Mouse (Mus musculus) midbrain, embryonic 15.5 days (tissue): ENCODE measurements around the gene Stpg2. TPM values are rescaled to one million over a fixed set of nuclear protein-coding genes. Genes with fewer than 3 reads are reported as not detected.
"Not testable (repeated sequence)": the region's sequence is repeated elsewhere in the genome, so short reads cannot be mapped to it uniquely, and the experiment has no call there.

Source experiments
- ATAC-seq: fragments of 200-750 bp; cut with Nextera tagmentation; replicated peaks from 2 replicates; pipeline ENCODE4 v1.8.0; 2017; ENCODE audit warnings: moderate TSS enrichment
- H3K27ac ChIP-seq: fragments of 300-500 bp; sonication (generic); 2 replicates; pipeline ENCODE4 v1.5.1; 2015; ENCODE audit warnings: mild to moderate bottlenecking, inconsistent platforms
- H3K27me3 ChIP-seq: fragments of 300-500 bp; sonication (generic); replicated peaks from 2 replicates; pipeline ENCODE4 v1.6.1; 2015; ENCODE audit warnings: inconsistent platforms
- H3K36me3 ChIP-seq: fragments of 300-500 bp; sonication (generic); replicated peaks from 2 replicates; pipeline ENCODE4 v1.6.1; 2015; ENCODE audit warnings: inconsistent platforms
- H3K4me1 ChIP-seq: fragments of 300-500 bp; sonication (generic); 2 replicates; pipeline ENCODE4 v1.6.1; 2015; ENCODE audit warnings: inconsistent platforms
- H3K4me2 ChIP-seq: fragments of 300-500 bp; sonication (generic); 2 replicates; pipeline ENCODE4 v1.6.1; 2015; ENCODE audit warnings: inconsistent platforms, mild to moderate bottlenecking, moderate library complexity
- H3K4me3 ChIP-seq: fragments of 300-500 bp; sonication (generic); 2 replicates; pipeline ENCODE4 v1.5.1; 2015; ENCODE audit warnings: mild to moderate bottlenecking, inconsistent platforms
- H3K9ac ChIP-seq: fragments of 300-500 bp; sonication (generic); 2 replicates; pipeline ENCODE4 v1.6.1; 2015; ENCODE audit warnings: mild to moderate bottlenecking, inconsistent platforms
- H3K9me3 ChIP-seq: fragments of 300-500 bp; sonication (generic); 2 replicates; pipeline ENCODE4 v1.6.1; 2016; ENCODE audit warnings: inconsistent platforms
- WGBS: fragments of 180-500 bp; shearing (Covaris S2); methylation state at CpG from one replicate; pipeline ENCODE4 v1.1.7; 2015; ENCODE audit warnings: mixed read lengths; 5-methylcytosine and 5-hydroxymethylcytosine counted together
- polyA plus RNA-seq: library from polyadenylated mRNA; unstranded; fragments of >200 nt; fragmentation: Nextera tagmentation; extraction: Ambion mirVana; gene quantifications from 2 replicates; pipeline ENCODE4 v1.2.1, GENCODE M21; 2015

The Stpg2 gene
- polyA plus RNA-seq, 1 experiment from 2014 or later, result 0.10 TPM

GRCm38 (mm10) chr3:139676192-139676591 is 470.7 kb downstream of the Stpg2 start:
- H3K9me3 ChIP-seq, result no peaks in the 10 kb centered on the region
- no peak for ATAC-seq
- H3K9ac ChIP-seq, result no peak overlapping the region
- no peak overlapping the region for H3K4me2 ChIP-seq
- H3K27ac ChIP-seq, result no peak overlapping the region
- H3K27me3 ChIP-seq, result no peaks in the 10 kb centered on the region
- no peaks in the 10 kb centered on the region for H3K4me1 ChIP-seq
- no peak overlapping the region for H3K4me3 ChIP-seq
- WGBS, result 81% methylated on average over 3 of the region's 3 CpGs
- H3K36me3 ChIP-seq, result no peaks in the 10 kb centered on the region

DNA sequence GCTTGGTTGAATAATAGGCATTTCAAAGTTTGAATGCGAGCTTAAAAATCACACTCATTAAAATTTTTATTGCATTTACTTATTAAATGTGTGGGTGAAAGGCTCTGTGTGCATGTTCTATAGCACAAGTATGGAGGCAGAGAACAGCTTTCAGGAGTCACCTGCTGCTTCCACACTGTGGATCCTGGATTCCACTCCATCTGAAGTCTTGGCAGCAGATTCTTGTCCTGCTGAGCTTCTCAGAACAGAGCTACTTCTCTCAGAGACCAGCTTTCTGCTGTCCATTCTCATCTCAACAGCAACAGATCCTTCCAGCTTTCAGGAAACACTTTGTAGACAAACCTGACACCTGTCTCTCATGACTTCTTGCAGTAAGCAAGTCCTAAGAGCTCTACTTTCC is 471.2 kb downstream of the Stpg2 start:
- no peaks in the 10 kb centered on the region for H3K4me1 ChIP-seq
- H3K27ac ChIP-seq, result no peak overlapping the region
- ATAC-seq, result no peak
- no peak overlapping the region for H3K9ac ChIP-seq
- 92% methylated on average over 1 of the region's 1 CpGs for WGBS
- no peaks in the 10 kb centered on the region for H3K9me3 ChIP-seq
- H3K36me3 ChIP-seq, result no peaks in the 10 kb centered on the region
- no peaks in the 10 kb centered on the region for H3K27me3 ChIP-seq
- no peak overlapping the region for H3K4me3 ChIP-seq
- H3K4me2 ChIP-seq, result no peak overlapping the region

GRCm38 (mm10) chr3:139704238-139704637 is 498.7 kb downstream of the Stpg2 start:
- H3K27me3 ChIP-seq, H3K4me1 ChIP-seq, H3K27ac ChIP-seq, ATAC-seq, H3K36me3 ChIP-seq, H3K9me3 ChIP-seq, H3K4me3 ChIP-seq, H3K9ac ChIP-seq, H3K4me2 ChIP-seq: not testable (repeated sequence)
- 98% methylated on average over 3 of the region's 3 CpGs for WGBS

DNA sequence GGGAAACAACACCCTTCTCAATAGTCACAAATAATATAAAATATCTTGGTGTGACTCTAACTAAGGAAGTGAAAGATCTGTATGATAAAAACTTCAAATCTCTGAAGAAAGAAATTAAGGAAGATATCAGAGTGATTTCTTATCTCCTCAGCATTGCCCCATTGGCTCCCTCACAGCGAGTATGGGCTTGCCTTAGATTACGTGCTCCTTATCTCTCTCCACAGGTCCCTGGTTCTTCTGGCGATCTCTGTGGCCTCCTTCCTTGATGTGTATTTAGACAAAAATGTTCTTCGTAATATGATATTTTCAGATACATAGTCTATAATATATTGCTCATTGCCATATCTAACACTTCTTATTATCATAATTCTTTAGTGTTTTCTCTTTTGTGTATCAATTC is 501.9 kb downstream of the Stpg2 start:
- WGBS, result 95% methylated on average over 4 of the region's 4 CpGs
- ATAC-seq, H3K9ac ChIP-seq: not testable (repeated sequence)

DNA sequence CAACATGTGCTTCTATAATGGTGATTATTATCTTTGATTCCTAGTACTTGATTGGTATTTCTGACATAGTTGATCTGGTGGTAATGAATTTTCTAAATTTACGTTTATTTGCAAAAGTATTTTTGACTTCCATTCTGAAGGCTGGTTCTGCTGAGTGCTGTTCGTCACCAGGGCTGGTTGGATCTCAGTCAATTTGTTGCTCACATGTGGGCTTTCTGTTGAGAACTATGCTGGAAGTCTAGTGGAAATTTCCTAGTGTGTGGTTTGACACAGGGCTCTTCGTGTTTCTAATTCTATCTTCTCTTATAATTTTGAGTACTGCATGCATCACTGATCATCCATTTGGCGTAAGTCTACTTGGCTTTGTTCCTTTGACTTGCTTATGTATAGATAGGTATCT is 504.3 kb downstream of the Stpg2 start:
- Histone ChIP-seq H3K4me1 (no peaks in the 10 kb centered on the region), H3K4me3 (no peak overlapping the region), H3K9me3 (no peaks in the 10 kb centered on the region)

More for the DNA sequence above, 501.9 kb downstream of the Stpg2 start:
- not testable (repeated sequence) for H3K36me3 ChIP-seq, H3K4me1 ChIP-seq, H3K27me3 ChIP-seq, H3K4me2 ChIP-seq, H3K9me3 ChIP-seq, H3K4me3 ChIP-seq, H3K27ac ChIP-seq

GRCm38 (mm10) chr3:139728751-139729150 is 523.3 kb downstream of the Stpg2 start:
- no peaks in the 10 kb centered on the region for H3K36me3 ChIP-seq
- H3K9me3 ChIP-seq, result no peaks in the 10 kb centered on the region
- H3K4me1 ChIP-seq, result no peaks in the 10 kb centered on the region
- no peaks in the 10 kb centered on the region for H3K27me3 ChIP-seq
- no peak overlapping the region for H3K27ac ChIP-seq
- WGBS, result 85% methylated on average over 7 of the region's 7 CpGs
- H3K4me3 ChIP-seq, result no peak overlapping the region
- no peak overlapping the region for H3K4me2 ChIP-seq
- H3K9ac ChIP-seq, result no peak overlapping the region
- no peak for ATAC-seq

More for the DNA sequence above, 504.3 kb downstream of the Stpg2 start:
- Histone ChIP-seq H3K9ac (no peak overlapping the region), H3K27me3 (no peaks in the 10 kb centered on the region), H3K27ac (no peak overlapping the region), H3K36me3 (no peaks in the 10 kb centered on the region), H3K4me2 (no peak overlapping the region)
- 88% methylated on average over 4 of the region's 4 CpGs for WGBS
- ATAC-seq, result no peak

GRCm38 (mm10) chr3:139729248-139729647 is 523.8 kb downstream of the Stpg2 start:
- ATAC-seq, result no peak
- Histone ChIP-seq H3K27ac (no peak overlapping the region), H3K4me1 (no peaks in the 10 kb centered on the region), H3K36me3 (no peaks in the 10 kb centered on the region), H3K27me3 (no peaks in the 10 kb centered on the region), H3K9ac (no peak overlapping the region), H3K4me3 (no peak overlapping the region), H3K4me2 (no peak overlapping the region), H3K9me3 (no peaks in the 10 kb centered on the region)
- 84% methylated on average over 5 of the region's 5 CpGs for WGBS

GRCm38 (mm10) chr3:139733156-139733555 is 527.7 kb downstream of the Stpg2 start:
- no peak overlapping the region for H3K4me3 ChIP-seq
- H3K9ac ChIP-seq, result no peak overlapping the region
- no peaks in the 10 kb centered on the region for H3K36me3 ChIP-seq
- H3K27me3 ChIP-seq, result no peaks in the 10 kb centered on the region
- H3K4me2 ChIP-seq, result no peak overlapping the region
- H3K4me1 ChIP-seq, result no peaks in the 10 kb centered on the region
- no peaks in the 10 kb centered on the region for H3K9me3 ChIP-seq
- no peak overlapping the region for H3K27ac ChIP-seq
- 86% methylated on average over 2 of the region's 2 CpGs for WGBS
- no peak for ATAC-seq

DNA sequence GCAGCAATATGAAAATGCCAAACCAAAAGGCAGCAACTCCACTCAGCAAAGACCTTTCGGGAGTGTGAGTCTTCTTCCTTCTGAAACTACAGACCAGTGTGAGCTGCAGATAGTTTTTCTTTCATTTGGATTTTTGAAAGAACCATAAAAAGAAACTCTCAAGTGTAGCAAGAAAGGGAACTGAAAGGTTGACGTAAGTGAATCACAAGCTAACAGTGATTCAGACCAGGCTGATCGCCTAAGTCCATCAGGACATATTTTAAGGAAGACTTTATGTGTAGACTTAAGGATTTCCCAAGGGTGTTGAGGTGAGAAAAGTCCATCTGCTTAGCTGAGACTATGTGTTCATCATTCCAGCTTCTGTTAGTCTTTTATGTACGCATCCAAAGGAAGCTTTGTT is 533.9 kb downstream of the Stpg2 start:
- Histone ChIP-seq H3K9me3 (no peaks in the 10 kb centered on the region), H3K27me3 (no peaks in the 10 kb centered on the region), H3K36me3 (no peaks in the 10 kb centered on the region), H3K4me3 (no peak overlapping the region), H3K4me1 (no peaks in the 10 kb centered on the region), H3K4me2 (no peak overlapping the region), H3K9ac (no peak overlapping the region), H3K27ac (no peak overlapping the region)
- 92% methylated on average over 4 of the region's 4 CpGs for WGBS
- no peak for ATAC-seq

Other genes with a start within 250 kb of the Stpg2 start
- gene Rap1gds1, start 130.5 kb upstream of the Stpg2 start, polyA plus RNA-seq, result 68.6 and 70.6 TPM in 2 replicates